Mouse (Mus musculus) cortical plate, adult 2 months (tissue): Measurements from ENCODE around the gene Ccdc33.

Source experiments
- CTCF ChIP-seq: fragments of 200-500 bp; IDR thresholded peaks from 2 replicates; pipeline ENCODE4 v1.5.1; 2011; ENCODE audit warnings: mild to moderate bottlenecking, control low read depth, low read length; ENCODE audit not compliant: insufficient read depth; ENCODE audit errors: extremely low read depth
- POLR2A ChIP-seq: fragments of 200-500 bp; IDR thresholded peaks from 2 replicates; pipeline ENCODE4 v1.6.1; 2011; ENCODE audit warnings: mild to moderate bottlenecking, low read length, control low read depth; ENCODE audit not compliant: insufficient read depth; ENCODE audit errors: extremely low read depth

- TF ChIP-seq CTCF (no peak), POLR2A (no peak)
Observed at GRCm38 (mm10) chr9:58074561-58074960, 44.1 kb downstream of the Ccdc33 start.
